Mouse (Mus musculus) small intestine, adult 2 months (tissue): ENCODE measurements around the gene Paqr7.

Experiments
- CTCF ChIP-seq: fragments of 200-500 bp; IDR thresholded peaks from 2 replicates; pipeline ENCODE4 v1.5.1; 2012; ENCODE audit warnings: low read depth, mild to moderate bottlenecking, control low read depth, inconsistent platforms, low read length, moderate library complexity, mixed read lengths; ENCODE audit not compliant: insufficient replicate concordance, insufficient read length; ENCODE audit errors: extremely low read depth
- POLR2A ChIP-seq: fragments of 200-500 bp; IDR thresholded peaks from 2 replicates; pipeline ENCODE4 v1.6.1; 2012; ENCODE audit warnings: low read depth, mild to moderate bottlenecking, control low read depth, inconsistent platforms, low read length, moderate library complexity

DNA sequence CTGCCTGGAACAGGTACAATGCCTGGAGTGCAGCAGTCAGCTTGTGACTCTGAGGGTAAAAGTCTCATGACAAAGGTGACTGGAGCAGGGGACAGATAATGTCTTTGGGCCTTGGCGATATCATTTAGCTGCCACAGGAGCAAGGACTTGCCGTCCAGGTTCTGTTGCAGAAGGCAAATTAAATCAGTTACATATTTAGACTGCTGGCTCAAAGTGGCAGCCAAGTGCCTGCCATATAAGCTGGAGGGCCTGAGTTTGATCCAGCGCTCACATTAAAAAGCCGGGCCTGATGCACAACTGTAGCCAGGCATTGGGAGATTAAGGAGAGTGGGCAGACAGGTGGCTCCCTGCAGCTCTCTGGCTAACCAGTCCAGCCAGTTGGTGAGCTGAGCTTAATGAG, 16.7 kb upstream of the Paqr7 start:
- TF ChIP-seq CTCF (no peak), POLR2A (no peak)
